ENCODE assay signal across 11 mouse cellular contexts in the genomic region with DNA sequence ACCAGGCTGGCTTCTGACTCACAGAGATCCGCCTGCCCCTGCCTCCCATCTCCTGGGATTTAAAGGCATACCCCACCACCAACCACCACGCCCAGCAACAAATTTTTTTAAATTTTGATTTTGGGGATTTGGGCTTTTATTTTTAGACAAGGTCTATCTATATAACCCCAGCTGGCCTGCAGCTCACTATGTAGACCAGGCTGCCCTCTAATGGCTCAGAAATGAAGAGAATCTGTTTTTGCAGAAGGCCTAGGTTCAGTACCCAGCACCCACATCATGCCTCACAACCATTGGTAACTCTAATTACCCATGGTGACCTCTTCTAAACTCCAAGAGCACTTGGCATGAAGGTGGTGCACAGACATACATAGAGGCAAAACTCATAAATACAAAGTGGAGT. TPM values are rescaled to one million over a fixed set of nuclear protein-coding genes. Genes with fewer than 3 reads are reported as not detected.
DNase-seq lines count a peak whose midpoint lies in the region; ATAC-seq and TF ChIP-seq lines count a peak whose summit lies in the region.
"Had no signal": no experiment of that assay in that cellular context is flagged by ENCODE, and none has a peak within 500 bp of the region (broad histone marks: within the 10 kb centered on the region; RNA-seq: fewer than 3 reads in every experiment).

No protein-coding gene starts in this region.

- no peak overlapping the region for H3K27ac ChIP-seq in heart, embryonic 13.5 days (replicated peaks)
- H3K27ac ChIP-seq in heart, embryonic 11.5 days (ENCODE audit: low read depth, low read length) = no peak overlapping the region
- no peak overlapping the region for H3K27ac ChIP-seq in midbrain, embryonic 13.5 days
- H3K27ac ChIP-seq in midbrain, embryonic 10.5 days (replicated peaks) = no peak overlapping the region
- H3K27ac ChIP-seq in embryonic facial prominence, embryonic 14.5 days (replicated peaks; ENCODE audit: low read depth, low read length) = no peak overlapping the region
- H3K27ac ChIP-seq in stomach, postnatal 0 days (replicated peaks) = no peak overlapping the region

- peak overlapping the region; percentile 73; the same call in 1 of the 2 replicates for H3K4me3 ChIP-seq in heart, embryonic 13.5 days
- H3K4me3 ChIP-seq in heart, embryonic 11.5 days (ENCODE audit: low read depth, low read length) = no peak overlapping the region
- no peak overlapping the region for H3K4me3 ChIP-seq in midbrain, embryonic 13.5 days (replicated peaks)
- H3K4me3 ChIP-seq in midbrain, embryonic 10.5 days = no peak overlapping the region
- H3K4me3 ChIP-seq in embryonic facial prominence, embryonic 14.5 days (ENCODE audit: low read depth, low read length) = no peak overlapping the region
- no peak overlapping the region for H3K4me3 ChIP-seq in stomach, postnatal 0 days (ENCODE audit: low read depth, low read length)

- WGBS in heart, embryonic 13.5 days = 74% methylated on average over 2 of the region's 2 CpGs
- WGBS in heart, embryonic 11.5 days (ENCODE audit: insufficient replicate concordance) = 82% methylated on average over 2 of the region's 2 CpGs
- WGBS in midbrain, embryonic 13.5 days = 80% methylated on average over 2 of the region's 2 CpGs
- WGBS in midbrain, embryonic 10.5 days = 91% methylated on average over 2 of the region's 2 CpGs
- 87% methylated on average over 2 of the region's 2 CpGs for WGBS in embryonic facial prominence, embryonic 14.5 days
- WGBS in stomach, postnatal 0 days = 92% methylated on average over 2 of the region's 2 CpGs

- H3K4me1 ChIP-seq in heart, embryonic 13.5 days = 0 out of 2 replicates have a peak, but pooled peaks cover 4% of the 10 kb centered on the region
- H3K4me1 ChIP-seq in heart, embryonic 11.5 days (ENCODE audit: control insufficient read depth, insufficient read depth, low read length) = no peaks in the 10 kb centered on the region
- H3K4me1 ChIP-seq in midbrain, embryonic 13.5 days (replicated peaks) = peaks cover 10% of the 10 kb centered on the region; the same call in 1 of the 2 replicates
- H3K4me1 ChIP-seq in midbrain, embryonic 10.5 days = peaks cover 12% of the 10 kb centered on the region
- H3K4me1 ChIP-seq in embryonic facial prominence, embryonic 14.5 days (ENCODE audit: control insufficient read depth, insufficient read depth, low read length) = peaks cover 7% of the 10 kb centered on the region
- no peaks in the 10 kb centered on the region for H3K4me1 ChIP-seq in stomach, postnatal 0 days (replicated peaks; ENCODE audit: control insufficient read depth, insufficient read depth)

- TF ChIP-seq CTCF in stomach, postnatal 0 days (IDR thresholded peaks at IDR 0.05; ENCODE audit: low read depth) = peak; percentile 6; the same call in 1 of the 2 replicates

- no peak for DNase-seq in midbrain, embryonic 10.5 days (ENCODE audit: low spot score)
- DNase-seq in embryonic facial prominence, embryonic 14.5 days (ENCODE audit: low spot score) = no peak
- DNase-seq in stomach, postnatal 0 days (ENCODE audit: low spot score) = no peak
- DNase-seq in urinary bladder, postnatal 4 days (ENCODE audit: low spot score in 2 of 2) = no peak
- no peak for DNase-seq in layer of hippocampus, adult 18-20 months (ENCODE audit: low spot score in 2 of 2)
- DNase-seq: kidney, postnatal 36 days; right cerebral cortex, postnatal 25 days had no signal

- H3K4me2 ChIP-seq in heart, embryonic 13.5 days = peak overlapping the region; percentile 79; the same call in 1 of the 2 replicates
- no peak overlapping the region for H3K4me2 ChIP-seq in heart, embryonic 11.5 days
- H3K4me2 ChIP-seq in midbrain, embryonic 13.5 days (replicated peaks) = 0 out of 2 replicates have a peak overlapping the region, but pooled peaks have one; percentile 60
- 0 out of 2 replicates have a peak overlapping the region, but pooled peaks have one; percentile 71 for H3K4me2 ChIP-seq in embryonic facial prominence, embryonic 14.5 days (ENCODE audit: low read depth, low read length)
- H3K4me2 ChIP-seq in stomach, postnatal 0 days (replicated peaks; ENCODE audit: low read depth) = 0 out of 2 replicates have a peak overlapping the region, but pooled peaks have one; percentile 62

- peaks cover 16% of the 10 kb centered on the region for H3K36me3 ChIP-seq in heart, embryonic 13.5 days
- H3K36me3 ChIP-seq in heart, embryonic 11.5 days (ENCODE audit: control insufficient read depth, insufficient read depth, low read length) = no peaks in the 10 kb centered on the region
- no peaks in the 10 kb centered on the region for H3K36me3 ChIP-seq in midbrain, embryonic 13.5 days
- 0 out of 2 replicates have a peak, but pooled peaks cover 4% of the 10 kb centered on the region for H3K36me3 ChIP-seq in midbrain, embryonic 10.5 days
- H3K36me3 ChIP-seq in embryonic facial prominence, embryonic 14.5 days (ENCODE audit: control insufficient read depth, insufficient read depth, low read length) = no peaks in the 10 kb centered on the region
- H3K36me3 ChIP-seq in stomach, postnatal 0 days (ENCODE audit: control insufficient read depth, insufficient read depth, low read length) = 0 out of 2 replicates have a peak, but pooled peaks cover 2% of the 10 kb centered on the region

- H3K9me3 ChIP-seq in heart, embryonic 13.5 days = no peaks in the 10 kb centered on the region
- H3K9me3 ChIP-seq in heart, embryonic 11.5 days (replicated peaks; ENCODE audit: control insufficient read depth, low read length) = no peaks in the 10 kb centered on the region
- no peaks in the 10 kb centered on the region for H3K9me3 ChIP-seq in midbrain, embryonic 13.5 days
- no peaks in the 10 kb centered on the region for H3K9me3 ChIP-seq in midbrain, embryonic 10.5 days (replicated peaks)
- no peaks in the 10 kb centered on the region for H3K9me3 ChIP-seq in embryonic facial prominence, embryonic 14.5 days (ENCODE audit: control insufficient read depth, low read length)
- H3K9me3 ChIP-seq in stomach, postnatal 0 days (ENCODE audit: control insufficient read depth, low read length) = no peaks in the 10 kb centered on the region
- H3K9me3 ChIP-seq: lung, embryonic 15.5 days had no signal

- no peak for ATAC-seq in heart, embryonic 13.5 days (ENCODE audit: extremely low read depth, insufficient number of reproducible peaks, low FRiP score, low TSS enrichment)
- no peak for ATAC-seq in heart, embryonic 11.5 days (replicated peaks; ENCODE audit: insufficient number of reproducible peaks, low FRiP score, low TSS enrichment)
- no peak for ATAC-seq in midbrain, embryonic 13.5 days
- no peak for ATAC-seq in embryonic facial prominence, embryonic 14.5 days (ENCODE audit: low read depth)
- no peak for ATAC-seq in stomach, postnatal 0 days (ENCODE audit: low FRiP score, low TSS enrichment)

- no peak overlapping the region for H3K9ac ChIP-seq in heart, embryonic 13.5 days
- no peak overlapping the region for H3K9ac ChIP-seq in heart, embryonic 11.5 days (ENCODE audit: low read depth, low read length)
- H3K9ac ChIP-seq in midbrain, embryonic 13.5 days (replicated peaks) = no peak overlapping the region
- no peak overlapping the region for H3K9ac ChIP-seq in embryonic facial prominence, embryonic 14.5 days (ENCODE audit: low read depth, low read length)
- no peak overlapping the region for H3K9ac ChIP-seq in stomach, postnatal 0 days (ENCODE audit: low read length)

- H3K27me3 ChIP-seq in heart, embryonic 13.5 days (replicated peaks) = no peaks in the 10 kb centered on the region
- H3K27me3 ChIP-seq in heart, embryonic 11.5 days (ENCODE audit: control insufficient read depth, insufficient read depth, low read length) = no peaks in the 10 kb centered on the region
- no peaks in the 10 kb centered on the region for H3K27me3 ChIP-seq in midbrain, embryonic 13.5 days
- H3K27me3 ChIP-seq in midbrain, embryonic 10.5 days (ENCODE audit: low read depth, poor library complexity, severe bottlenecking) = no peaks in the 10 kb centered on the region
- no peaks in the 10 kb centered on the region for H3K27me3 ChIP-seq in embryonic facial prominence, embryonic 14.5 days (replicated peaks; ENCODE audit: control insufficient read depth, insufficient read depth, low read length)
- H3K27me3 ChIP-seq in stomach, postnatal 0 days (ENCODE audit: control insufficient read depth, insufficient read depth, low read length) = no peaks in the 10 kb centered on the region
- H3K27me3 ChIP-seq: lung, embryonic 15.5 days had no signal

- TF ChIP-seq EP300 in stomach, postnatal 0 days (optimal IDR thresholded peaks at IDR 0.05) = no peak

RNA-seq across cellular contexts. Expression of a gene that starts 0.9 kb away (rescaled TPM):
- polyA plus RNA-seq in heart, embryonic 13.5 days (2015; fragmentation: Nextera tagmentation; extraction: Ambion mirVana) = 4.5 and 5.1 TPM in 2 replicates
- 4.4 and 6.5 TPM in 2 replicates for polyA plus RNA-seq in heart, embryonic 11.5 days (2014; fragmentation: Nextera tagmentation; extraction: Ambion mirVana)
- polyA plus RNA-seq in midbrain, embryonic 13.5 days (2015; fragmentation: Nextera tagmentation; extraction: Ambion mirVana) = 2.7 and 4.5 TPM in 2 replicates
- 3.9 and 5.0 TPM in 2 replicates for polyA plus RNA-seq in midbrain, embryonic 10.5 days (2016; fragmentation: Nextera tagmentation; extraction: Ambion mirVana)
- 8.4 and 10.3 TPM in 2 replicates for polyA plus RNA-seq in embryonic facial prominence, embryonic 14.5 days (2014; fragmentation: Nextera tagmentation; extraction: Ambion mirVana)
- 6.2 and 7.8 TPM in 2 replicates for polyA plus RNA-seq in stomach, postnatal 0 days (2015; fragmentation: Nextera tagmentation; extraction: Ambion mirVana)
- total RNA-seq in layer of hippocampus, adult 18-20 months (2021) = 1 to 10 TPM; 2.9 to 3.6 TPM

RNA-seq across cellular contexts. Expression of a gene that starts 26.0 kb away (rescaled TPM):
- 0.10 and 0.45 TPM in 2 replicates for polyA plus RNA-seq in heart, embryonic 13.5 days (2015; fragmentation: Nextera tagmentation; extraction: Ambion mirVana)
- 0.11 TPM in 1 of 2 replicates, not detected in the other for polyA plus RNA-seq in heart, embryonic 11.5 days (2014; fragmentation: Nextera tagmentation; extraction: Ambion mirVana)
- polyA plus RNA-seq in midbrain, embryonic 13.5 days (2015; fragmentation: Nextera tagmentation; extraction: Ambion mirVana) = 0.52 and 0.65 TPM in 2 replicates
- 0.12 and 0.14 TPM in 2 replicates for polyA plus RNA-seq in midbrain, embryonic 10.5 days (2016; fragmentation: Nextera tagmentation; extraction: Ambion mirVana)
- polyA plus RNA-seq in embryonic facial prominence, embryonic 14.5 days (2014; fragmentation: Nextera tagmentation; extraction: Ambion mirVana) = 0.21 and 0.28 TPM in 2 replicates
- polyA plus RNA-seq in stomach, postnatal 0 days (2015; fragmentation: Nextera tagmentation; extraction: Ambion mirVana) = 0.31 and 0.33 TPM in 2 replicates
- total RNA-seq in layer of hippocampus, adult 18-20 months (2021) = 1 to 10 TPM; 3.7 to 5.9 TPM

RNA-seq across cellular contexts. Expression of a gene that starts 53.4 kb away (rescaled TPM):
- polyA plus RNA-seq in heart, embryonic 13.5 days (2015; fragmentation: Nextera tagmentation; extraction: Ambion mirVana) = 112 and 131 TPM in 2 replicates
- 124 and 136 TPM in 2 replicates for polyA plus RNA-seq in heart, embryonic 11.5 days (2014; fragmentation: Nextera tagmentation; extraction: Ambion mirVana)
- 127 and 130 TPM in 2 replicates for polyA plus RNA-seq in midbrain, embryonic 13.5 days (2015; fragmentation: Nextera tagmentation; extraction: Ambion mirVana)
- 192 TPM in 2 replicates for polyA plus RNA-seq in midbrain, embryonic 10.5 days (2016; fragmentation: Nextera tagmentation; extraction: Ambion mirVana)
- 138 and 153 TPM in 2 replicates for polyA plus RNA-seq in embryonic facial prominence, embryonic 14.5 days (2014; fragmentation: Nextera tagmentation; extraction: Ambion mirVana)
- 69.4 and 71.7 TPM in 2 replicates for polyA plus RNA-seq in stomach, postnatal 0 days (2015; fragmentation: Nextera tagmentation; extraction: Ambion mirVana)
- 10 to 100 TPM; 34.9 to 39.0 TPM for total RNA-seq in layer of hippocampus, adult 18-20 months (2021)

RNA-seq across cellular contexts. Expression of a gene that starts 53.5 kb away (rescaled TPM):
- 148 TPM in 2 replicates for polyA plus RNA-seq in heart, embryonic 13.5 days (2015; fragmentation: Nextera tagmentation; extraction: Ambion mirVana)
- 177 and 188 TPM in 2 replicates for polyA plus RNA-seq in heart, embryonic 11.5 days (2014; fragmentation: Nextera tagmentation; extraction: Ambion mirVana)
- 279 and 280 TPM in 2 replicates for polyA plus RNA-seq in midbrain, embryonic 13.5 days (2015; fragmentation: Nextera tagmentation; extraction: Ambion mirVana)
- polyA plus RNA-seq in midbrain, embryonic 10.5 days (2016; fragmentation: Nextera tagmentation; extraction: Ambion mirVana) = 412 and 447 TPM in 2 replicates
- polyA plus RNA-seq in embryonic facial prominence, embryonic 14.5 days (2014; fragmentation: Nextera tagmentation; extraction: Ambion mirVana) = 177 and 204 TPM in 2 replicates
- polyA plus RNA-seq in stomach, postnatal 0 days (2015; fragmentation: Nextera tagmentation; extraction: Ambion mirVana) = 92.1 and 100.0 TPM in 2 replicates
- 10 to 100 TPM; 62.8 to 65.7 TPM for total RNA-seq in layer of hippocampus, adult 18-20 months (2021)

RNA-seq across cellular contexts. Expression of a gene that starts 59.4 kb away (rescaled TPM):
- 34.9 and 38.2 TPM in 2 replicates for polyA plus RNA-seq in heart, embryonic 13.5 days (2015; fragmentation: Nextera tagmentation; extraction: Ambion mirVana)
- 30.3 and 33.6 TPM in 2 replicates for polyA plus RNA-seq in heart, embryonic 11.5 days (2014; fragmentation: Nextera tagmentation; extraction: Ambion mirVana)
- 78.9 and 85.3 TPM in 2 replicates for polyA plus RNA-seq in midbrain, embryonic 13.5 days (2015; fragmentation: Nextera tagmentation; extraction: Ambion mirVana)
- 50.4 and 55.6 TPM in 2 replicates for polyA plus RNA-seq in midbrain, embryonic 10.5 days (2016; fragmentation: Nextera tagmentation; extraction: Ambion mirVana)
- polyA plus RNA-seq in embryonic facial prominence, embryonic 14.5 days (2014; fragmentation: Nextera tagmentation; extraction: Ambion mirVana) = 42.0 and 54.8 TPM in 2 replicates
- polyA plus RNA-seq in stomach, postnatal 0 days (2015; fragmentation: Nextera tagmentation; extraction: Ambion mirVana) = 38.3 and 42.7 TPM in 2 replicates
- 10 to 100 TPM; 86.4 to 96.1 TPM for total RNA-seq in layer of hippocampus, adult 18-20 months (2021)
